Mouse (Mus musculus) myocyte (in vitro differentiated cells): ENCODE data around the gene Dnajb4. TPM values are rescaled to one million over a fixed set of nuclear protein-coding genes. Genes with fewer than 3 reads are reported as not detected.

ENCODE experiments used
- H3K27me3 ChIP-seq: one replicate; pipeline ENCODE4 v1.6.1; 2011; ENCODE audit not compliant: control insufficient read depth, insufficient read depth, insufficient read length
- H3K36me3 ChIP-seq: one replicate; pipeline ENCODE4 v1.6.1; 2011; ENCODE audit not compliant: control insufficient read depth, insufficient read depth
- H3K4me2 ChIP-seq: one replicate; pipeline ENCODE4 v1.6.1; 2011; ENCODE audit warnings: low read depth, control low read depth
- H3K4me3 ChIP-seq: one replicate; pipeline ENCODE4 v1.5.1; 2011; ENCODE audit warnings: mild to moderate bottlenecking, control low read depth, moderate library complexity
- H3K79me2 ChIP-seq: one replicate; pipeline ENCODE4 v1.6.1; 2011; ENCODE audit not compliant: control insufficient read depth, insufficient read depth
- H3ac ChIP-seq: one replicate; pipeline ENCODE4 v1.6.1; 2011; ENCODE audit not compliant: control insufficient read depth, insufficient read length
- CEBPB ChIP-seq: IDR thresholded peaks from 2 replicates; pipeline ENCODE4 v1.6.1; 2011; ENCODE audit warnings: mild to moderate bottlenecking, moderate library complexity; ENCODE audit not compliant: poor library complexity, insufficient read depth, severe bottlenecking
- E2F4 ChIP-seq: IDR thresholded peaks from one replicate; pipeline ENCODE4 v1.6.1; 2011; ENCODE audit warnings: mild to moderate bottlenecking, control low read depth, moderate library complexity; ENCODE audit not compliant: insufficient read depth
- MAX ChIP-seq: IDR thresholded peaks from one replicate; pipeline ENCODE4 v1.6.1; 2011; ENCODE audit warnings: low read depth, mild to moderate bottlenecking, control low read depth
- MYOD1 ChIP-seq, 3 experiments: IDR thresholded peaks; one replicate each; pipeline ENCODE4 v1.6.1; 2011; ENCODE audit warnings: control low read depth in 2 of 3, low read depth in 2 of 3, mild to moderate bottlenecking in 2 of 3, moderate library complexity in 1 of 3; ENCODE audit not compliant: insufficient read length in 2 of 3, control insufficient read depth in 1 of 3
- MYOG ChIP-seq, 3 experiments: IDR thresholded peaks; one replicate each; pipeline ENCODE4 v1.6.1; 2011; ENCODE audit warnings: control low read depth in 2 of 3, low read depth in 2 of 3, mild to moderate bottlenecking in 2 of 3; ENCODE audit not compliant: insufficient read length in 2 of 3, control insufficient read depth in 1 of 3, insufficient read depth in 1 of 3
- POLR2A ChIP-seq: IDR thresholded peaks from one replicate; pipeline ENCODE4 v1.6.1; 2011; ENCODE audit warnings: low read depth, mild to moderate bottlenecking, control low read depth, moderate library complexity; ENCODE audit not compliant: insufficient read length
- POLR2AphosphoS2 ChIP-seq: IDR thresholded peaks from one replicate; pipeline ENCODE4 v1.6.1; 2011; ENCODE audit warnings: low read depth, control low read depth; ENCODE audit not compliant: insufficient read length
- REST ChIP-seq: IDR thresholded peaks from one replicate; pipeline ENCODE4 v1.6.1; 2011; ENCODE audit warnings: mild to moderate bottlenecking, control low read depth, moderate library complexity; ENCODE audit not compliant: insufficient read depth, insufficient read length
- SRF ChIP-seq: IDR thresholded peaks from one replicate; pipeline ENCODE4 v1.6.1; 2011; ENCODE audit warnings: low read depth; ENCODE audit not compliant: control insufficient read depth, insufficient read length
- TCF12 ChIP-seq: IDR thresholded peaks from one replicate; pipeline ENCODE4 v1.6.1; 2011; ENCODE audit warnings: mild to moderate bottlenecking, control low read depth; ENCODE audit not compliant: poor library complexity, insufficient read depth, severe bottlenecking
- TCF3 ChIP-seq: IDR thresholded peaks from one replicate; pipeline ENCODE4 v1.6.1; 2011; ENCODE audit warnings: low read depth, control low read depth; ENCODE audit not compliant: insufficient read length
- USF1 ChIP-seq: IDR thresholded peaks from one replicate; pipeline ENCODE4 v1.6.1; 2011; ENCODE audit warnings: low read depth, mild to moderate bottlenecking, control low read depth, moderate library complexity
- polyA plus RNA-seq: library from polyadenylated mRNA; unstranded; fragments of >200 nt; fragmentation: generic; extraction: Trizol; gene quantifications from one replicate; pipeline ENCODE4 v1.2.1, GENCODE M21; 2012; ENCODE audit warnings: missing spikeins

Dnajb4 gene
- polyA plus RNA-seq, 1 experiment, result 8.1 TPM

- no peak overlapping the region for H3K4me3 ChIP-seq
- no peak overlapping the region for H3K4me2 ChIP-seq
- no peaks in the 10 kb centered on the region for H3K36me3 ChIP-seq
- H3K79me2 ChIP-seq, result no peaks in the 10 kb centered on the region
- no peaks in the 10 kb centered on the region for H3K27me3 ChIP-seq
- H3ac ChIP-seq, result no peak overlapping the region
- no peak for TF ChIP-seq MAX
- TF ChIP-seq SRF, result no peak
- TF ChIP-seq E2F4, result no peak
- no peak for TF ChIP-seq MYOD1 (IDR thresholded peaks at IDR 0.05; ENCODE audit: control insufficient read depth in 1 of 3, insufficient read length in 2 of 3, low read depth in 2 of 3)
- TF ChIP-seq TCF3, result no peak
These were observed 43.2 kb downstream of the Dnajb4 start for GRCm38 (mm10) chr3:152166699-152167451.

DNA sequence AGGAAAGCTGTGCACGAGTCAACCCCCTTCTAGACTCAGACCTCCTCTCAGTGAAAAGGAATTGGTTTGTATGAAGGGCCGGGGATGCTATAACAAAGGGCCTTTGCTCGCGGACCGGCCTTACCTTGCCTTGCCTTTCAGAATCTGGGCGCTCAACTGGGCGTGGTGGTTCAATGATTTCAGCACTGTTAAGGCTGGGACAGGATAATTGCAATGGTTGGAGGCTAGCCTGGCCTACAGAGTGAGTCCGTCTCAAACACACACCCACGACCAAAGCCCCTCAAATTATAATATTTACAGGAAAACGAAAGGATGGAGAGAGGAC lies 44.0 kb downstream of the Dnajb4 start, which contains the start of gene Gipc2:
Gene Gipc2 (minus strand): TSS at position 132 of the 325 bp plus-strand sequence.
- no peaks in the 10 kb centered on the region for H3K79me2 ChIP-seq
- H3ac ChIP-seq, result no peak within 1 kb of the TSS
- no peak within 1 kb of the TSS for H3K4me2 ChIP-seq
- H3K27me3 ChIP-seq, result no peaks in the 10 kb centered on the region
- H3K4me3 ChIP-seq, result no peak within 1 kb of the TSS
- H3K36me3 ChIP-seq, result no peaks in the 10 kb centered on the region
- no peak for TF ChIP-seq MAX
- TF ChIP-seq TCF3, result no peak
- TF ChIP-seq MYOG (IDR thresholded peaks at IDR 0.05; ENCODE audit: control insufficient read depth in 1 of 3, insufficient read depth in 1 of 3, insufficient read length in 2 of 3, low read depth in 2 of 3), result no peak
- no peak for TF ChIP-seq MYOD1 (IDR thresholded peaks at IDR 0.05; ENCODE audit: control insufficient read depth in 1 of 3, insufficient read length in 2 of 3, low read depth in 2 of 3)
- TF ChIP-seq POLR2A, result no peak
- no peak for TF ChIP-seq POLR2AphosphoS2
- no peak for TF ChIP-seq REST
- TF ChIP-seq E2F4, result no peak
- TF ChIP-seq USF1, result no peak
- no peak for TF ChIP-seq TCF12

DNA sequence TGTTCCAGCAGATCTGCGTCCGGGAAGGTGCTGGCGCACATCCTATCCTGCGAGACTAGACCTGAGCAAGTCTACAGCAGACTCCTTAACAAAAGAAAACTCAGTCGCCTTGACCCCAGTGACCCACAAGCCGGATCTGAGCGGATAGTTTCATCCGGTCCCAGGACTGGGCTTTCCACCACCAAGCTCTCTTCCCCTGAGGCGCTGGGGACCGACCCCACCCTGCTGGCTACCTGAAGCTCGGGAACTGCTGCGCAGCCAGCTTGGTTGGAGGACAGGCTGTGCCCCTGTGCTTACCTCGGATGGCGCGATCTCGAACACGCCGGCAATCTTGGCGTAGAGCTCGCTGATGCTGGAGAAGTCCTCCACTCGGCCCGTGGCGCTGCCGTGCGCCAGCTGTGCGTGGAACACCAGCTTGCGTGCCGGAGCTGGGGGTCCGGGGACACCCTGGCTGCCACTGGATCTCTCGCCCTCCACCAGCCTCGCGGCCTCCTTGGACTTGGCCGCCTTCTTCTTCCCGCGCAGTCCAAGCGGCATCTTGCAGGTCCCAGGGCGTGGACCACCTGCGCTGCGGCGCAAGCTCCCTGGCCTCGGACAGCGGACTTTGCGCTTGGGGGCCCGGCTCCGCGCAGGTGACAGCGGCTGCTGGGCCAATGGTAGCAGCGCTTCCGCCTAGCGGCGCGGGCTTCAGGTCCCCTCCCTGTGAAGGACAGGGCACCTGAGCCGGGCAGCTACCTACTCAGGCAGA lies 44.6 kb downstream of the Dnajb4 start:
- TF ChIP-seq TCF3, result no peak
- TF ChIP-seq POLR2AphosphoS2, result no peak
- no peak for TF ChIP-seq TCF12
- TF ChIP-seq CEBPB, result no peak
- H3K4me2 ChIP-seq, result no peak overlapping the region
- H3K27me3 ChIP-seq, result no peaks in the 10 kb centered on the region
- H3K4me3 ChIP-seq, result no peak overlapping the region
- H3ac ChIP-seq, result no peak overlapping the region
- no peaks in the 10 kb centered on the region for H3K36me3 ChIP-seq
- H3K79me2 ChIP-seq, result no peaks in the 10 kb centered on the region

DNA sequence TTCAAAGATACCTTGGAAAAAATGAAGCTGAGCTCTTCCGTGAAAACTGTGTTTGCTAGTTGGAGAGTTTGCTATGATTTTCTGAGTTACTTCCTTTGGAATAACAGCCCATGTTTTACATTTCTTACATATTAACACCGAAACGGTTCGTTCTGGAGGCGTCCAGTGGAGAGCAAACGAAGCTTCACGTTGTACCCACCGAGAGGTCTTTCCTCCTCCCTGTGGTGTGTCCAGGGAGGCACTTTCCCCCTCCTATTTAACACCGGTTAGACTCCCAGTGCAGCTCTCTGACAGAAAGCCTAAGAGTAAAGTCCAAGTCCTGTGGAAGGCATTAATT lies 45.1 kb downstream of the Dnajb4 start:
- H3K79me2 ChIP-seq, result no peaks in the 10 kb centered on the region
- H3K27me3 ChIP-seq, result no peaks in the 10 kb centered on the region
- no peaks in the 10 kb centered on the region for H3K36me3 ChIP-seq
- H3K4me3 ChIP-seq, result no peak overlapping the region
- no peak for TF ChIP-seq MYOG (IDR thresholded peaks at IDR 0.05; ENCODE audit: control insufficient read depth in 1 of 3, insufficient read depth in 1 of 3, insufficient read length in 2 of 3, low read depth in 2 of 3)
- no peak overlapping the region for H3ac ChIP-seq
- H3K4me2 ChIP-seq, result no peak overlapping the region

DNA sequence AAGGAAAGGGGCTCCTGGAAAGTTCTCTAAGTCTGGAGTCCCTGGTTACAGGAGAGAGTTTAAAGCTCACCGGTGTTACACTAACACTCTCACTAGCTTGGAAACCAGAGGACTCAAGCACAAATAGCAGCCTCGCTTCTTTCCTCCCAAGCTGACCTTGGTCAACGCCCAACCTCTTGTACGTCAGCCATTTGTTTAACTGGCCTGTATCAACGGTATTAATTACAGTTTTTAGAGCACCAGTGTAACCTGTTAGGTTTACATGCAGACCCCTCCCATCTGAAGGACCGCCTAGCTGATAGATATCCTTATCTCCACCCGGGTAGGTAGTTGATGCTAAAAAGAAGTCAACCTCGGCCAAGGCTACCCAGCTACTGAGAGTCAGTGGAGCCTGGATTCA lies 46.8 kb downstream of the Dnajb4 start:
- TF ChIP-seq POLR2AphosphoS2 (no peak), USF1 (no peak), REST (no peak), TCF3 (no peak), MYOG (IDR thresholded peaks at IDR 0.05; ENCODE audit: control insufficient read depth in 1 of 3, insufficient read depth in 1 of 3, insufficient read length in 2 of 3, low read depth in 2 of 3) (no peak), POLR2A (no peak), SRF (no peak), E2F4 (no peak)
- no peak overlapping the region for H3K4me2 ChIP-seq

More for the DNA sequence above, 46.8 kb downstream of the Dnajb4 start:
- no peaks in the 10 kb centered on the region for H3K79me2 ChIP-seq
- no peaks in the 10 kb centered on the region for H3K36me3 ChIP-seq
- no peaks in the 10 kb centered on the region for H3K27me3 ChIP-seq
- no peak overlapping the region for H3ac ChIP-seq
- H3K4me3 ChIP-seq, result no peak overlapping the region
